Mouse (Mus musculus) G1E (cell line): Measurements from ENCODE around the gene Arhgef2.

Experiments used
- CTCF ChIP-seq: IDR thresholded peaks from 2 replicates; pipeline ENCODE4 v1.5.1; 2012; ENCODE audit warnings: low read depth, low read length, inconsistent platforms, mixed read lengths
- GATA1 ChIP-seq: IDR thresholded peaks from 2 replicates; pipeline ENCODE4 v1.6.1; 2012; ENCODE audit warnings: borderline replicate concordance, low read length, inconsistent platforms, mixed read lengths
- GATA2 ChIP-seq: IDR thresholded peaks from 2 replicates; pipeline ENCODE4 v1.6.1; 2012; ENCODE audit warnings: low read depth, low read length, inconsistent platforms, borderline replicate concordance
- POLR2AphosphoS5 ChIP-seq: IDR thresholded peaks from 2 replicates; pipeline ENCODE4 v1.6.1; 2012; ENCODE audit warnings: low read depth, low read length, inconsistent platforms; ENCODE audit not compliant: insufficient replicate concordance
- TAL1 ChIP-seq: conservative IDR thresholded peaks from 2 replicates; pipeline ENCODE4 v1.6.1; 2012; ENCODE audit warnings: low read depth, low read length, inconsistent platforms, mixed read lengths

DNA sequence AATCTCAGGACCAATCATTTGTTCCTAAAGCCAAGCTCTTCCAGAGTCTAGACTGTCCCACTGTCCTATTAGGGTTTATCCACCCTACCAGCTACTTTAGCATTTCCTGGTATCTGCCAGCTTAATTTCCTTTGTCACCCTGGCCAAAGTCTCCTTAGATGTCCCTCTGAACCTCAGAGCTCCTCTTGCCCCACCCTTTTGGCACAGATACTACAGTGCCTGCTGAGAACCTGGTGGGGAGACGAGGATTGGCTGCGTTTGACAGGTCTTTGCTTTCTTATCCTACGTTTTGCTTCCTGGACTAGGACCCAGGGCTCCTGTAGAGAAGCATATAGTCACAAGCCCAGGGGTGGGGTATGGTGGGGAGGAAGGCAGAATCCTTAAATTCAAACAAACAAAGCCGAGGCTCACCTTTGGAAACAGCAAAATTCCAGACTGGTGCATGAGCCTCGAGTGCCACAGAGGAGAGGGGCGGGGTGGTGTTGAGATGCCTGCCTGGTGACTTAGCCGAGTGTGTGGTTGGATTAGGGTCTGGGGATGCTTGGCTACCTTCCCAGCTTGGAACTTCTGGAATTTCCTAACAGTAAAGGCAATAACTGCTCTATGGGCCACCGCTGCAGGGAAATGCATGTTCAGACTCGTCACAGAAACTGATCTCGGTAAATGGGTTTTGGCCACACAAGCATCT lies 11.7 kb upstream of the Arhgef2 start:
- no peak for TF ChIP-seq CTCF
- TF ChIP-seq GATA1: no peak
- no peak for TF ChIP-seq GATA2
- TF ChIP-seq TAL1: no peak
- no peak for TF ChIP-seq POLR2AphosphoS5
